Mouse (Mus musculus): ENCODE measurements at regions not wholly inside any gene's neighbourhood (a gene's known extent, or its start where the extent isn't known, plus 50 kb on each side); places are given as distances from the start of the nearest gene placed in this dataset.

- 57% methylated on average over 2 of the region's 2 CpGs for WGBS
- H3K27me3 ChIP-seq (ENCODE audit: insufficient read depth, low read length) = no peaks in the 10 kb centered on the region
- ATAC-seq (replicated peaks; ENCODE audit: low FRiP score, low read depth) = no peak
- H3K4me3 ChIP-seq (replicated peaks; ENCODE audit: low read depth, low read length) = no peak overlapping the region
- H3K4me2 ChIP-seq (ENCODE audit: low read length) = no peak overlapping the region
- H3K36me3 ChIP-seq (ENCODE audit: insufficient read depth, low read length) = no peaks in the 10 kb centered on the region
- no peak for DNase-seq (ENCODE audit: low spot score)
- no peaks in the 10 kb centered on the region for H3K9me3 ChIP-seq (replicated peaks; ENCODE audit: low read length)
- H3K9ac ChIP-seq (ENCODE audit: low read depth, low read length) = no peak overlapping the region
- no peak overlapping the region for H3K27ac ChIP-seq
- no peaks in the 10 kb centered on the region for H3K4me1 ChIP-seq (replicated peaks; ENCODE audit: insufficient read depth, low read length)
- no peak for TF ChIP-seq CTCF (IDR thresholded peaks at IDR 0.05; ENCODE audit: low read depth)
Measured at GRCm38 (mm10) chr13:70475366-70475765, 162.1 kb downstream of the Ice1 start.

GRCm38 (mm10) chr13:70499302-70499701 is 138.1 kb downstream of the Ice1 start:
- ATAC-seq (replicated peaks; ENCODE audit: low FRiP score, low read depth) (no peak), DNase-seq (ENCODE audit: low spot score) (no peak)
- H3K27me3 ChIP-seq (ENCODE audit: insufficient read depth, low read length) = no peaks in the 10 kb centered on the region
- H3K4me1 ChIP-seq (replicated peaks; ENCODE audit: insufficient read depth, low read length) = no peaks in the 10 kb centered on the region
- 55% methylated on average over 4 of the region's 4 CpGs for WGBS
- H3K9me3 ChIP-seq (replicated peaks; ENCODE audit: low read length) = no peaks in the 10 kb centered on the region
- no peak overlapping the region for H3K9ac ChIP-seq (ENCODE audit: low read depth, low read length)
- no peak for TF ChIP-seq CTCF (IDR thresholded peaks at IDR 0.05; ENCODE audit: low read depth)
- H3K36me3 ChIP-seq (ENCODE audit: insufficient read depth, low read length) = no peaks in the 10 kb centered on the region
- no peak overlapping the region for H3K4me3 ChIP-seq (replicated peaks; ENCODE audit: low read depth, low read length)
- no peak overlapping the region for H3K27ac ChIP-seq
- H3K4me2 ChIP-seq (ENCODE audit: low read length) = no peak overlapping the region

All from kidney, postnatal 0 days (tissue).